Mouse (Mus musculus): ENCODE measurements around the gene Phactr2.

The Phactr2 gene

GRCm38 (mm10) chr10:13331405-13332032, 142.7 kb downstream of the Phactr2 start:
- DNase-seq (ENCODE audit: low read depth) = no peak

- DNase-seq (ENCODE audit: low read depth) = no peak
These were observed 145.6 kb downstream of the Phactr2 start for GRCm38 (mm10) chr10:13328602-13329001.

- no peak for DNase-seq (ENCODE audit: low read depth)
These were observed 147.9 kb downstream of the Phactr2 start for GRCm38 (mm10) chr10:13326149-13326873.

- no peak for DNase-seq (ENCODE audit: low read depth)
These were observed 150.3 kb downstream of the Phactr2 start for GRCm38 (mm10) chr10:13323806-13324411.

GRCm38 (mm10) chr10:13323139-13323805, 150.9 kb downstream of the Phactr2 start:
- DNase-seq (ENCODE audit: low read depth) = no peak

- no peak for DNase-seq (ENCODE audit: low read depth)
These were observed 159.2 kb downstream of the Phactr2 start for GRCm38 (mm10) chr10:13314999-13315398.

GRCm38 (mm10) chr10:13312576-13312975, 161.6 kb downstream of the Phactr2 start:
- DNase-seq (ENCODE audit: low read depth) = no peak

- no peak for DNase-seq (ENCODE audit: low read depth)
These were observed 162.6 kb downstream of the Phactr2 start for GRCm38 (mm10) chr10:13311612-13312011.

GRCm38 (mm10) chr10:13310075-13310474, 164.1 kb downstream of the Phactr2 start:
- no peak for DNase-seq (ENCODE audit: low read depth)

- DNase-seq (ENCODE audit: low read depth) = no peak
These were observed 169.5 kb downstream of the Phactr2 start for GRCm38 (mm10) chr10:13304641-13305241.

- DNase-seq (ENCODE audit: low read depth) = no peak
These were observed 170.6 kb downstream of the Phactr2 start for GRCm38 (mm10) chr10:13303271-13304265.

GRCm38 (mm10) chr10:13300601-13301000, 173.6 kb downstream of the Phactr2 start:
- no peak for DNase-seq (ENCODE audit: low read depth)

GRCm38 (mm10) chr10:13300196-13300595, 174.0 kb downstream of the Phactr2 start:
- DNase-seq (ENCODE audit: low read depth) = no peak

- no peak for DNase-seq (ENCODE audit: low read depth)
These were observed 179.3 kb downstream of the Phactr2 start for GRCm38 (mm10) chr10:13294886-13295285.

- no peak for DNase-seq (ENCODE audit: low read depth)
These were observed 182.2 kb downstream of the Phactr2 start for GRCm38 (mm10) chr10:13292026-13292425.

- no peak for DNase-seq (ENCODE audit: low read depth)
These were observed 184.8 kb downstream of the Phactr2 start for GRCm38 (mm10) chr10:13289252-13289961.

- no peak for DNase-seq (ENCODE audit: low read depth)
These were observed 185.9 kb downstream of the Phactr2 start for GRCm38 (mm10) chr10:13288296-13288695.

GRCm38 (mm10) chr10:13283441-13283840, 190.8 kb downstream of the Phactr2 start:
- DNase-seq (ENCODE audit: low read depth) = no peak

GRCm38 (mm10) chr10:13280298-13280853, 193.8 kb downstream of the Phactr2 start:
- DNase-seq (ENCODE audit: low read depth) = no peak

- DNase-seq (ENCODE audit: low read depth) = no peak
These were observed 197.9 kb downstream of the Phactr2 start for GRCm38 (mm10) chr10:13276298-13276697.
